Mouse (Mus musculus) urinary bladder, adult 18-20 months (tissue): ENCODE measurements at regions not wholly inside any gene's neighbourhood (a gene's known extent, or its start where the extent isn't known, plus 50 kb on each side); places are given as distances from the start of the nearest gene placed in this dataset.
"Not testable (repeated sequence)": the region's sequence is repeated elsewhere in the genome, so short reads cannot be mapped to it uniquely, and the experiment has no call there.

Source experiments
- DNase-seq, 2 experiments: peaks; one replicate each; pipeline ENCODE4 v3.0.0; 2022; ENCODE audit warnings: low spot score in 2 of 2, mixed read lengths in 2 of 2

- no peak for DNase-seq
Measured at GRCm38 (mm10) chr6:102005627-102006026, 567.3 kb downstream of the Cntn3 start.

GRCm38 (mm10) chr6:101998181-101998580 lies 574.7 kb downstream of the Cntn3 start:
- DNase-seq: no peak

GRCm38 (mm10) chr6:101997629-101998028 lies 575.3 kb downstream of the Cntn3 start:
- no peak for DNase-seq

- no peak for DNase-seq
Measured at GRCm38 (mm10) chr6:101992815-101993214, 580.1 kb downstream of the Cntn3 start.

GRCm38 (mm10) chr6:101981656-101982055 lies 591.2 kb downstream of the Cntn3 start:
- DNase-seq: no peak

GRCm38 (mm10) chr6:101979213-101979612 lies 593.7 kb downstream of the Cntn3 start:
- no peak for DNase-seq

GRCm38 (mm10) chr6:101964941-101965340 lies 587.2 kb upstream of the Pdzrn3 start:
- no peak for DNase-seq

- DNase-seq: not testable (repeated sequence)
Measured at GRCm38 (mm10) chr6:101961476-101961875, 583.8 kb upstream of the Pdzrn3 start.

GRCm38 (mm10) chr6:101949681-101950080 lies 572.0 kb upstream of the Pdzrn3 start:
- no peak for DNase-seq

GRCm38 (mm10) chr6:101948950-101949349 lies 571.3 kb upstream of the Pdzrn3 start:
- no peak for DNase-seq

- DNase-seq: no peak
Measured at GRCm38 (mm10) chr6:101940266-101940866, 562.7 kb upstream of the Pdzrn3 start.

GRCm38 (mm10) chr6:101938393-101938985 lies 560.8 kb upstream of the Pdzrn3 start:
- DNase-seq: no peak

GRCm38 (mm10) chr6:101937467-101938392 lies 560.0 kb upstream of the Pdzrn3 start:
- DNase-seq: no peak

- DNase-seq: no peak
Measured at GRCm38 (mm10) chr6:101931768-101932167, 554.1 kb upstream of the Pdzrn3 start.

- no peak for DNase-seq
Measured at GRCm38 (mm10) chr6:101921686-101922085, 544.0 kb upstream of the Pdzrn3 start.

- peak in 1 of 2 experiments; percentile 3 for DNase-seq
Measured at GRCm38 (mm10) chr6:101921186-101921585, 543.5 kb upstream of the Pdzrn3 start.

- no peak for DNase-seq
Measured at GRCm38 (mm10) chr6:101918914-101919313, 541.2 kb upstream of the Pdzrn3 start.

- DNase-seq: no peak
Measured at GRCm38 (mm10) chr6:101905029-101905342, 527.3 kb upstream of the Pdzrn3 start.

- DNase-seq: no peak
Measured at GRCm38 (mm10) chr6:101904234-101905028, 526.7 kb upstream of the Pdzrn3 start.

- DNase-seq: no peak
Measured at GRCm38 (mm10) chr6:101902276-101902675, 524.6 kb upstream of the Pdzrn3 start.

GRCm38 (mm10) chr6:101898544-101898943 lies 520.8 kb upstream of the Pdzrn3 start:
- no peak for DNase-seq

- no peak for DNase-seq
Measured at GRCm38 (mm10) chr6:101890655-101891054, 513.0 kb upstream of the Pdzrn3 start.
